Mouse (Mus musculus) liver, embryonic 18 days (tissue): Measurements from ENCODE around the gene Tmem86b. TPM values are rescaled to one million over a fixed set of nuclear protein-coding genes. Genes with fewer than 3 reads are reported as not detected.

Source experiments
- polyA plus RNA-seq: library from polyadenylated mRNA; depleted of rRNA; stranded (reverse); fragments of >200 nt; gene quantifications from 2 replicates; pipeline ENCODE4 v1.2.3, GENCODE M21; 2012; rRNA removed

Tmem86b gene
- 36.5 and 38.2 TPM in 2 replicates for polyA plus RNA-seq

GRCm38 (mm10) chr7:4631031-4631430, at the start of gene Tmem86b:
Tmem86b (minus strand) TSS chr7:4631422.

DNA sequence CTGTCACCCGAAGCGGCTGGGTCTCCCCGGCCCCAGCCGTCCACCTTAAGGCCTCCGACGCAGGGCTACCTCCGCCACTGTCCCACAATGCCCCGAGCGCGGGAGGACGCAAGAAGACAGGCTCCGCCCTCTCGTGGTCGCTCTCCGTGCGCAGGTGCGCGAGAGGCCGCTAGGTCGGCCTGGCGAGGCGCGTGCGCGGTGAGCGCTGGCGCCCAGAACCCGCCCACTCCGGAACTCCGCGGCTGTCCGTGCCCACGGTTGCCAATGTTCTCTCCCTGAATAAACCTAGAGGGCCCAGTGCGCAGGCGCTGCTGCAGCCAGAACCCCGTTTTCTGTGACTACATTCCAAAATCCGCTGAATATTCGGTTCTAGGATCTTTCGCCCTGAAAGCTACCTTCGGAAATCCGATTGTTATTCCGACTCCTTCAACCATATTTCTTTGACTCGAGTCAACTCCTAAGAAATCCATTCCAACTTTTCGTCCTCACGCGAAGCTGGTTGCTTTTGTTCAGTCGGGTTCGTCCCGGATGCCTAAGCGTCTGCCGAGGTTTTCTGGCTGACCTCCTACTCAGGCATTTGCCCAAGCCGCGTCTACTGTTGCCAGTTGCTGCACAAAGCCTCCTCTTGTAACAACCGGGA, 27.8 kb upstream of the Tmem86b start, which contains the start of gene Ppp6r1:
Gene Ppp6r1, minus strand, starts transcription at position 108 of the 640 bp plus-strand sequence.

DNA sequence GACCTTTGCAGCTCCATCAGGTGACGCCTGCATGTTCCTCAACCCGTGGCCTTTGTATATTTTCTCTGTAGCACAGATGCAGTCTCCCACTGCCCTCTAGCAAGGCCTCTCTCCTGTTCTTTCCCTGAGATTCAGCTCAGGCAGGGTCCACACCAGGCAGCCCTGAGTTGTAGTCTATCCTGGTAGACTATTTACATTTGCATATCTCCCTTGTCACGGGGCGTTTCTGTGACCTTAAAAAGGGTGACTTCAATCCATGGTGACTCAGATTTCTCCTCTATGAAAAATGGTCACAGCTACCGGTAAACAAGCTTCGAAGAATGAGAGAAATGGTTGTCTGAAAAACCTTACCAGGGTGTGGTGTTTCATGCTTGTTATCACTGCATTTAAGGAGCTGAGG, 27.3 kb downstream of the Tmem86b start, which contains the start of gene Ptprh:
Gene Ptprh, minus strand, starts transcription at position 169 of the 400 bp plus-strand sequence.

Other genes with a start within 250 kb of the Tmem86b start
- 1.2 and 1.3 TPM in 2 replicates for gene Gp6, start 233.7 kb downstream of the Tmem86b start, polyA plus RNA-seq
- gene Rdh13, start 185.8 kb downstream of the Tmem86b start, polyA plus RNA-seq, result 3.5 and 4.7 TPM in 2 replicates
- gene Eps8l1, start 170.7 kb downstream of the Tmem86b start, polyA plus RNA-seq, result 1.5 and 2.5 TPM in 2 replicates
- 17.0 and 21.0 TPM in 2 replicates for gene Ppp1r12c, start 129.7 kb downstream of the Tmem86b start, polyA plus RNA-seq
- 3.9 and 5.7 TPM in 2 replicates for gene Tnnt1, start 115.0 kb downstream of the Tmem86b start, polyA plus RNA-seq
- gene Tnni3, start 107.2 kb downstream of the Tmem86b start, polyA plus RNA-seq, result 0.34 and 0.41 TPM in 2 replicates
- 0.40 and 0.44 TPM in 2 replicates for gene Dnaaf3, start 99.0 kb downstream of the Tmem86b start, polyA plus RNA-seq
- gene Syt5, start 83.9 kb downstream of the Tmem86b start, polyA plus RNA-seq, result 0.25 and 0.27 TPM in 2 replicates
- 0.01 and 0.04 TPM in 2 replicates for gene Ptprh, start 27.4 kb downstream of the Tmem86b start, polyA plus RNA-seq
- gene Ppp6r1, start 27.6 kb upstream of the Tmem86b start, polyA plus RNA-seq, result 28.8 and 34.0 TPM in 2 replicates
- 20.4 and 21.6 TPM in 2 replicates for gene Hspbp1, start 53.6 kb upstream of the Tmem86b start, polyA plus RNA-seq
- gene Brsk1, start 59.2 kb upstream of the Tmem86b start, polyA plus RNA-seq, result 0.31 and 0.32 TPM in 2 replicates
- gene Tmem150b, start 93.8 kb upstream of the Tmem86b start, polyA plus RNA-seq, result 0.74 and 0.80 TPM in 2 replicates
- gene Kmt5c, start 108.7 kb upstream of the Tmem86b start, polyA plus RNA-seq, result 53.8 and 67.2 TPM in 2 replicates
- 80.4 and 84.3 TPM in 2 replicates for gene Cox6b2, start 121.7 kb upstream of the Tmem86b start, polyA plus RNA-seq
- gene Fam71e2, start 139.9 kb upstream of the Tmem86b start, polyA plus RNA-seq, result 0.01 TPM in 1 of 2 replicates, not detected in the other
- gene Il11, start 151.4 kb upstream of the Tmem86b start, polyA plus RNA-seq, result 0.02 and 0.13 TPM in 2 replicates
- gene Tmem190, start 151.5 kb upstream of the Tmem86b start, polyA plus RNA-seq, result not detected in 2 replicates
- gene Tmem238, start 158.2 kb upstream of the Tmem86b start, polyA plus RNA-seq, result 11.3 and 11.9 TPM in 2 replicates
- 244 and 284 TPM in 2 replicates for gene Rpl28, start 161.5 kb upstream of the Tmem86b start, polyA plus RNA-seq
- 252 and 281 TPM in 2 replicates for gene Ube2s, start 181.2 kb upstream of the Tmem86b start, polyA plus RNA-seq
- 0.08 and 0.18 TPM in 2 replicates for gene Shisa7, start 213.3 kb upstream of the Tmem86b start, polyA plus RNA-seq
- gene Isoc2b, start 238.8 kb upstream of the Tmem86b start, polyA plus RNA-seq, result 5.7 and 6.4 TPM in 2 replicates
- 29.3 and 33.2 TPM in 2 replicates for gene Isoc2a, start 245.7 kb upstream of the Tmem86b start, polyA plus RNA-seq